Mouse (Mus musculus) c-Kit-positive CD71-positive TER-119-positive erythroid progenitor cells, embryonic 14.5 days (primary cell): ENCODE data around the gene Trmt112.
A peak's percentile ranks its signal among the peaks of the same experiment; 100 is the strongest.
"Not testable (repeated sequence)": the region's sequence is repeated elsewhere in the genome, so short reads cannot be mapped to it uniquely, and the experiment has no call there.

ENCODE experiments used
- DNase-seq: peaks from one replicate; pipeline ENCODE4 v3.0.0-alpha.2; 2013; ENCODE audit warnings: low spot score

Gene Trmt112

DNA sequence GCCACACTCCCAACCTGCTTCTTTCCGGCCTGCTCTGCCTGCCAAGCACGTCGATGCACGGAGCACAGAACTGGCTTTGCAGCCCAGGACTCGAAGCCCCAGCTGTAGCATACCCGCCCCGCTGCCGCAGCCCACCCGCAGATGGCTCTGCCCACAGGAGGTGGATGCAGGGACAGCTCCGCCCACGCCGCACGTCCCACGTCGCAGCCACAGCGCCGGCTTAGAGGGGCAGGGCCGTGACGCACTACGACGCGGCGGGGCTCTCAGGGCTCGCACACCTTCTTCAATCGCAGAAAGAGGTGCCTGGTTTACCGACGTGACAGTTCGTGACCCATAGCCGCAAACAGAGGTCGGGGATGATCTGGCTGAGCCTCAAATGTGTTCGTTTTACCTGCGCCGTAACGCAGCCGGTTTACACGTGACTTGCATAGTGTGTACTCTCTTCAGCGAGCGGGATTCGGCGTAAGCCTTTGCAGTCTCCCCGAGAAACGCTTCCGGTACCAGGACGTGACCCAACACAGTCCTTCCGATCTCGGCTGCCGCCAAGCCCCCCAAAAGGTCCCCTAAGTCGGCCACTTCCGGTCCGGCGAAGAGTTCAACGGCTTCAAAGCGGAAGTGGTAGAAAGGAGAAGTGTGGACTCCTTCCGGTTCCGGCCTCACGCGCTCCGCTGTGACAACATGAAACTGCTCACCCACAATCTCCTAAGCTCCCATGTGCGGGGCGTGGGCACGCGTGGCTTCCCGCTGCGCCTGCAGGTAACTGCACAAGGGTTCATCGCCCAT is at the start of gene Trmt112, which contains the start of gene Prdx5:
Trmt112 (plus strand) TSS at position 192 of the 783 bp plus-strand sequence.
Prdx5 (minus strand) TSS at position 600 of the 783 bp plus-strand sequence.
- DNase-seq = peak; percentile 79

DNA sequence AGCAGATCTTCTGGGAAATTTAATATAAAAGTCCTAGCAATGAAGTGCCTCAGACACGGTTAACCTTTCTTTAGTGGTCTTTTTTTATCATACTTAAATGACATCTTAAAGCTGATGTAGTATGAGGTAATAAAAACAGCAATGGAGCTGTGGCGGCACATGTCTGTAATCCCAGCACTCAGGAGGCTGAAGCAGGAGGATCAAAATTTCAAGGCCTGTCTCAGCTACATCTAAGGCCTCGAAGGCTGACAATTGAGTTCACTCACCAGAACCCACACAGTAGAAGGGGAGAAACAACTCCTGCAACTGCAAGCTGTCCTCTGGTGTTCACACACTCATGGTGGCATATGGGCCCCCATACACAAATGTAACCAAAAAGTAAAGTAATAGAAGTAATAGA is 49.5 kb upstream of the Trmt112 start:
- DNase-seq = no peak

DNA sequence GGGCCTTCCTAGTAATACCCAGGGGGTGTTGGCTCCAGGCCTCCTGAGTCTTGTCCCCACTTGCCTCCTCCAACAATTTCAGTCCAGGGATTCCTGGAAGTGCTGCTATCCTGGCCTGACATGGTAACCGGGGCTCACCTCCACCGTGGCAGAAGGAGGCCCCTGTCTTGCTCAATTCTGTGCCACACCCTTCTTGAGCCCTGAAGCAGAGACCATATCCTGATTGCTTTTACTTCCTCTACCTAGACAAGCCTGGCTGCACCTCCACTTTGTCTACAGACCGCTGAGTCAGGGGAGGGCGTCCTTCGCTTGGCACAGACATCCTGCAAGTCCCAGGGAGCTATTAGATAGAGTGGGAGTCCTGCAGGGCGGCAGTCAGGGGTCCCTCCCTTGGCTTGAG is 48.8 kb upstream of the Trmt112 start:
- no peak for DNase-seq

DNA sequence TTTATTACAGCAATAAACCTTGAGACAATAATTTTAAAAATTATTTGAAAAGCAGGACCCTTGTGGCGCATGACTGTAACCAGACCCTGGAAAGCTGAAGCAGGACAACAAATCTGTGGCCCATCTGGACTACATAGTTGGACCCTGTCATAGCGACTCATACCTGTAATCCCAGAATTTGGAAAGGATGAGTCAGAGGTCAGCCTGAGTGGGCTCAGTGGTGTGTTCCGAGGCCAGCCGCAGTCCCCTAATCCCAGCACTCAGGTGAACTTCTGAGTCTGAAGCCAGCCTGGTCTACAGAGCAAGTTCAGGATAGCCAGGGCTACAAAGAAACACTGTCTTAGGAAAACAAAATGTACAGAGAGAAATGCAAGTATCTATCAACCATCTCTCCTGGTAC is 48.0 kb upstream of the Trmt112 start:
- DNase-seq = no peak

DNA sequence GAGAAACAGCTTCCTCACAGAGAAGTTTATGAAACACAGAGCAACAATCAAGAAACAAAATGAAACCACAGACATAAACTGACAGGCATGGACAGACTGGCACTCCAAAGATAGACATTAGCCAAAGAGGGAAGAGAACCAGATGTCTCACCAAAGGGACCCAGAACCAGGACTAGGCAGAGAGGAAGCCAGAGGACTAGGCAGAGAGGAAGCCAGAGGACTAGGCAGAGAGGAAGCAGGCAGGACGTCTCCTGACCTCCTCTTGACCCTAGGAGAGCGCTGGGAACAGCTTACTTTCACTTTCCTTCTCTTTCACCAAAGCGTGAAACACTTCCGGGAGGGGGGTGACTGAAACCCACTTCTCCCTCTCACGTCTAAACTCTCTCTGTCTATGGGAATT is 40.1 kb upstream of the Trmt112 start:
- DNase-seq = peak; percentile 58

DNA sequence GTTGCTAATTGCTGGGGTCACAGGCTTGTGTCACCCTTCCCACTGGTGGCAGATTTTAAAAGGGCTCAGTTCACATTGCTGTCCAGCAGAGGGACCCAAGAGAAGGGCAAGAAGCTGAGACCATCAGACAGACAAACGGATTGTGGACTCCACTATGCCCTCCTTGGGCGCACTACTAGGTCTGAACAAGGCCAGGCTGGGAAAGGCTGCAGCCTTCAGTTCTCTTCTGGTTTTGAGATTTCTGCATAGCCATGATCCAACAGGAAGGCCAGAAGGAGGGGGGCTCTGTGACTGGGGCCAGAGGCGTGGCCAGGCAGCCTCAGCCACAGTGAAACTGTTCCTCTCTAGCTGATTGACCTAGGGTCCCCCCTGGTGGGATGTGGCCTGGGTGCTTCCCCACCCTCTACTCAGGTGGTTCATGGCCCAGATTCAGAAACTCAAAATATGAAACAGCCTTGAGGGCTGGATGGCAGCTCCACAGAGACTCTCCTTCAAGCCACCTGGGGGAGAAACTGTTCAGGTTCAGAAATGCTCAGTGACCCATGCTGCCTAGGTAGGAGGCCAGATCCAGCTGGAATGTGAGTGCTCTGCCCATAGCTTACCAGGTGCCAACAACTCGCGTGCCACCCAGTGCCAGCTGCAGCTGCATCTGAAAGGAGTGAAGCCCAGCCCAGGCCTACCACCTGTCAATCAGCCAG is 37.8 kb upstream of the Trmt112 start:
- DNase-seq = peak; percentile 39

DNA sequence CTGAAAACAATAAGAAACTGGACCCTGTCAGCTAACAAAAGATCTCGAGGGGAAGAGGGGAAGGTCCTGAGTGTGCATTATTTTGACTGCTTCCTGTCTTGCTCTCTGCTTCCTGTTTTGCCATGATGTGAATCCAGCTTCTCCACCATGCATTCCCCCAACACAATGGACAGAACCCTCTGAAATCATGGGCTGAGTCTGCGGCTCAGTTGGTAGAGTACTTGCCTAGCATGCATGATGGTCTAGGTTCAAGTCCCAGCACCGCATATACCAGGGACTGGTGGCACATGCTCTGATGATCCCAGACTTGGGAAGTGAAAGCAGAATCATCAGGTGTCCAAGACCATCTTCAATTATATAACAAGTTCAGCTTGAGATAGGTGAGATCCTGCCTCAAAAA is 36.8 kb upstream of the Trmt112 start:
- DNase-seq = no peak

DNA sequence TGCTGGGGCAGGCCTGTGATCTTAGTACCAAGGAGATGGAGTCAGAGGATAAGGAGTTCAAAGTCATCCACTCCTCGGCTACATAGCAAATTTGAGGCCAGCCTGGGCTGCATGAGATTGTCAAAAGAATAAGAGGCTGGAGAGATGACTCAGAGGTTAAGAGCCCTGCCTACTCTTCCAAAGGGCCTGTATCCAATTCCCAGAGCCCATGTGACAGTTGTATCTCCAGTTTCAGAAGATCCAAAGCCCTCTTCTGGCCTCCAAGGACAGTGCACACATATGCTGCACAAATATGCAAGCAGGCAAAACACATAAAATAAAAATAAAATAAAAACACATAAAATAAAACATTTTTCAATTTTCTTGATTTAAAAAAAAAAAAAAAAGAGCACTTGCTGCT is 35.2 kb upstream of the Trmt112 start:
- no peak for DNase-seq

DNA sequence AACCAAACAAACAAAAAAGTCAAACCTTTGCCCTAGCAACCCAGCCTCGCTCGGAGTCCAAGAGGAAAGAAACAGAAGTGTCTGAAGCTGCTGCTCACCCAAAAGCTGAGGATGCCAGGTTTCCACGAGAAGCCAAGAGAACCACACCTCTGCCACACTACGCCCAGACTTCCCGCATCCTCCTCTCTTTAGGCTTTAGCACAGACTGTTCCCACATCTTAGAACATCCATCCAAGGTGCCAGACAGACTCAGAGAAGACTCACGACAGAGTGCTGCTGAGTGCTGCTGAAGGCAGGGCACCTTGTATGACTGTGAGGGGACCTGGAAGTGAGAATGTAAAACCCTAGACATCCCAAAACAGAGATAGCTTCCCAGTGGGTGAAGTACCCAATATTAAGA is 33.7 kb upstream of the Trmt112 start:
- DNase-seq = no peak

DNA sequence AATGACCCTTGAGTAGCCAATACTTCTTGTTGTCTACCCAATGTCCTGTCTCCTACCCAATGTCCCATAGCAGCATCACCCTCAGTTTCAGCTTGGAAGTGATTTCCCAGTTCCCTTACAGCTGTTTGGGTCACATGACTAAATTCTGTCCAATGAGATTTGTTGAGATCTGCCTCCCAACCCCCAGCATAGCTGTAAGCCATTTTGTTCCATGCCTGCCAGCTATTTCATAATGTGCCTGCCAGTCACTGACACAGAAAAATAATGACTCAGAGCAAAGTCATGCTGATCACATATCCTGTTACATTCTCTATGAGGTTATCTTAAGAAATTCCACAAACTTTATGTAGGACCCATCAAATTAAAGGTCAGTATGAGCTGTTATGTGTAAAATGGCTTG is 32.7 kb upstream of the Trmt112 start:
- DNase-seq = no peak

DNA sequence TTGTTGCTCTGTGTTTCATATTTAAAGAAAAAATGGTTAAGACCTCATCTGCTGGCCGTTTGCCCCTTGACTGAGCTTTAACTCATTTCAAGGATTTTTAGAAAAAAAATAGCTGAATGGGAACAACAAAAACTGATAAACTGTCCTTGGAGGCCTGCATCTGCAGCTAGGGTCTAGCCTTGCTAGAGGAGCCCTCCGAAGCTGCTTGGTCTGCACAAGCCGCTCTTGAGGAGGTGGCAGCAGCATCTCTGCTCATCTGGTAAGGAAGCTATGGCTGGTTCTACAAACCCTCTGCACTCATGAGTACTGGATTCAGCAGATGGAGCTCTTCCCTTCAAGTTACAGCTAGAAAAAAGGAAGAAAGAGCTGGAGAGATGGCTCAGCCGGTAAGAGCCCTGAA is 31.5 kb upstream of the Trmt112 start:
- no peak for DNase-seq

DNA sequence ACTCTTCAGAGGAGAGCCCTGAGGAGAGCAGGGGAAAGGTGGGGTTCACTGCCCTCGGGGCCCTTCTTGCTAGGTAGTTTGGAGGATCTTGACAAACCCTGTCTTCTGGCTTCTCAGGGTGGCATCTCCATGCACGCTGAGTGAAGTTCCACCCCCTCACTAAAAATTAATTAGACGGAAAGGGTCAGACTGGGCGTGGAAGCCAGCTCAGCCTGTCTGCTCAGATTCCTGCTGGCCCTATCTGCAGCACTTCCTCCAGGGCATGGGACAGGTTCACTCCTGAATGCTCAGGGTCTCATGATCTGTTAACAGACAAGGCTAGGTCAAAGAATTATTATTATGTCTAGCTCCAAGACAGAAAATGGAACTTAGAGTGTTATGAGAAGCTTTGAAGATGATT is 17.0 kb upstream of the Trmt112 start:
- DNase-seq = no peak

DNA sequence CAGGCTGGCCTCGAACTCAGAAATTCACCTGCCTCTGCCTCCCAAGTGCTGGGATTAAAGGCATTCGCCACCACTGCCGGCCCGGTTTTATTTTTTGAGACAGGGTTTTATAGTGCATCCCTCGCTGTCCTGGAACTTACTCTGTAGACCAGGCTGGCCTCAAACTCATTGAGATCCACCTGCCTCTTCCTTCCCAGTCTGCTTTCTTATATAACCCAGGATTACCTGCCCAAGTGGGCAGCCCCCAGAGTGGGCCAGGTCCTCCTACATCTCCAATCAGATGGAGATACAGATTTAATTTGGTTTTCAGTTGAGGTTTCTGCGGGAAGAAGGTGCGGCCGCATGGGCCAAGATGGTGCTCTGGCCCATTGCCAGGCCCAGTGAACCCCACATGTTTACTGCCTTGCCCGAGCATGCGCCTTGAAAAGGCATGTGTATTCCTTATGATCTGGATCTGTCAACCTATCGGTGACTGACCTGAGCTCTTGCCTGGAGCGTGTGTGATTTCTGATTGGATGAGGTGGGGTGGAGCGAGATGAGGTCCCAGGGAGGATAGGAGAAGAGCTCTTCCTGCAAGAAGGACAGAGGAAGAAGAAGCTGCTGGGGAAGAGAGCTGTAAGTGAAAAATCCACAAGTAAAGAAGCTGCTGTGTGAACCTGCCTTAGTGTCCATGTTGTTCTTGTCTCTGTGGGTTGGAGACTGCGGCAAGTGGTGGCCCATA is 15.6 kb upstream of the Trmt112 start:
- DNase-seq = no peak

DNA sequence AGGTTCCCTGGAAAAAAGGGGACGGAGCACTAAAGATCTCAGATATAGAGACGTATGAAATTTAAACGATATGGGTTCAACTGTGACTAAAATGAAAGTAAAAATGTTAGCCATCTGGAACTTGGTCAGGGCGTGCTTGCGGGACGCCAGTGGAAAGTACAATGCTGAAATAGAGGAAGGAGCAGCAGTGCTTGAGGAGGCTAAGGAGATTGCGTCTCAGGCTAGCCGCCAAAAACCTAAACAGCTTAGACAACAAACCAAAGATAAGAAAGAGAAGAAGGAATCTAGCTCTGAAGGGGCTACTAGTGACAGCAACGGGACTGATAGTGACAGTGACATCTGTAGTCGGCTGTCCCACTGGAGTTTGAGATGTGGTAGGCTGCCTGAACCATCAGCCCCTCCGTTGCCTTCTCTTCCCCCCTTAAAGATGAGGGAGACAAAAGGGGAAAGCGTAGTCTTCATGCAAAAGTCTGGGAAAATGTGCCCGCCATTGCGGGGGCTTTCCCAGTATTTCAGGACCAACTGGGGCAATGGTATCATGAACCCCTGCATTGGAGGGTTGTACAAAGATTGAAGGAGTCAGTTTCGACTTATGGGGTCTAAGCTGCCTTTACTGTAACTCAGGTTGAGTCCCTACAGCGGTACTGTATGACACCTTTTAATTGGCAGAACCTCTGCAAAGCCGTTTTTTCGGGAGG is 13.7 kb upstream of the Trmt112 start:
- not testable (repeated sequence) for DNase-seq

DNA sequence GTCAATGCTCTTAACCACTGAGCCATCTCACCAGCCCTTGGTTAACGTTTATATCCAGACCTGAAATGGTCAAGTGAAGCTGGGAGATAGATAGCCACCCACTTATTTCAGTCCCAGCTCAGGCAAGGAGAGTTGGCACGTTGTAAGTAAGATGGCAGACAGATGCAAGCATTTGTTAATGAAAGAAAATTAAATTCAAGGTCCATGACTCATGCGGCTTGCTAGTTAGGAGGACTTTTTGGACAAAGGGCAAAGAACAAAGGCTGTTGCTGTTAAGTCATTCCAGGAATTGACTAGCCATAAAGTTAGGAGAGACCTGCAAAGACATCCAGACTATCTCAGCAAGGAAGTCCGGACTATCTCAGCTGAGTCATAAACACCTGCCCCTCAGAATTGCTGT is 9.9 kb upstream of the Trmt112 start:
- no peak for DNase-seq

DNA sequence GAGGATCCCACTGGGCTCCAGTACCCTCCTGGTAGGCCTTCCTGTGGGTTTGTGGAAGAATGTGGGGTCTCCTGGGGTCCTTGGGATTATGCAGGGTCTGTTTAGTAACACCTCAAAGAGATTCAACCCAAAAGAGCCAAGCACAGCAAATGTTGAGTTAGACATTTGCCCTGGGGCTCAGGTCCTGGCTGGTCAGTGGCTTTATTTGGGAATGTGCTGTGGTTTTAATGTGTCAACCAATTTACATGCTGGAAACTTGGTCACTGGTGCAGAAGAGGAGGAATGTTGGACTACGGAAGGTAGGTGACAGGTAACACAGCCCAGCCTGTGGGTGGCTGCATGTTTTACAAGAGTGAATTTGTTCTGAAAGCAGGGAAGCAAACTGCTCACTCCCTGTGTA is 6.5 kb upstream of the Trmt112 start:
- no peak for DNase-seq

DNA sequence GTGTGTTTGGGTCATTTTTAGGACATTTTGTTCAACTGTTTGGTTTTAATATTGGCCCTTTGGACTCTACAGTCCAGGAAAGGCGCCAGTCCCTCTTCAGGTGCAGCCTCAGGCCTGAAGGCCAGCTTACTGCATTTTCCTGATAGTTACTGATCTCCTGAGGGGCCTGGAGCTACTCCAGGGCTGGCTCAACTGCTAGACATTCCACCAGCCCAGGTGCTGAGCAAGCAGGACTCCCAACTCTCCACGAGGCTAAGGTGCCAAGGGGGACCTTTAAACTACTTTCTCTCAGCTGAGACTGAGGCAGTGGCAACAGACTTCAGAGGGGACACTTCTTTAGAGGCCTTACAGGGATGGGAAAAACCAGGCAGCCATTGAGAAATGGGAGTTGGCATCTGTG is 4.7 kb upstream of the Trmt112 start:
- DNase-seq = no peak

DNA sequence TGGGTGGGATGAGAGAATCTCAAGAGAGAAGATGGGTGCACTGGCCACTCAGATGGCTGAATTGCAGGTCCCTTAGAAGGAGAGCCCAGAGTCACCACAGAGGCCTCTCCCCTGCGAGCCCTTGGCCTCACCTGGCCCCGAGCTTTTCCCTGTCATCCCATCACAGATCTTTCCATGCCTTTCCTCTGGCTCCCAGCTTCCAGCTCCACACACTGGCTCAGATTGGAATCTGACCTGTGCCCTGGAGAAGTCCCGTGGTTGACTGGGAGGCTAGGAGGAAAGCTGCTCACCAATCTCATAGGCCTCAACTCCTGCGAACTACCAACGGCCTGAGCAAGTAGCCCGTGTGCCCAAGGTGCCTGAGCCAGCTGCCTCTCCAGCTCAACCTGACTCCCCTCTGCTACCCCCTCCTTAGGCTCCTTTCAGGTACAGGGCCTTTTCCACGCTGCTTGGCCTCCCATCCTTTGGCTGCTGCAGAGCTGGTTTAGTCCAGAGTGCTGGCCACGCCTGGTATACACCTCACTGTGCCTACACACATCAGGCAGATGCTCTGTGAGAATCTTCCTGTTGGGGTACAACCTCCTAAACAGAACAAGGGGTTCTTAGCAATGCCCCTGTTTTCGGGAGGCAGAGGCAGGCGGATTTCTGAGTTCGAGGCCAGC is 3.9 kb upstream of the Trmt112 start:
- no peak for DNase-seq

DNA sequence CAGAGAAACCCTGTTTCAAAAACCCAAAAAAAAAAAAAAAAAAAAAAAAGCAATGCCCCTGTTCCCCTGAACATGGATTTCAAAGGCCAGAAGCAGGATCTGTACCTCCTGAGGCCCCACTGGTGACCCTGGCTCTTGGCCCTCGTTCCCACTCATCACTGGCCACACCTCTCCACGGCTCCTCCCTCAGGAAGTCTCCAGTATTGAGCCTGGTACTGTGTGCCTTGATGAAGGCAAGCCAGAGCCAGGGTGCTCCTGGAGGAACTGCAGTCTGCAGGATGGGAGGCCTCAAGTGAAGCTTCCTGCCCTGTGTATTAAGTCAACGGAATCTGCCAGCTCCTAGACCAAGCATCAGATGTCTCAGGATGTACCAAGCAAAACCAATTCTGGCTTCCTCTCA is 3.3 kb upstream of the Trmt112 start:
- no peak for DNase-seq

DNA sequence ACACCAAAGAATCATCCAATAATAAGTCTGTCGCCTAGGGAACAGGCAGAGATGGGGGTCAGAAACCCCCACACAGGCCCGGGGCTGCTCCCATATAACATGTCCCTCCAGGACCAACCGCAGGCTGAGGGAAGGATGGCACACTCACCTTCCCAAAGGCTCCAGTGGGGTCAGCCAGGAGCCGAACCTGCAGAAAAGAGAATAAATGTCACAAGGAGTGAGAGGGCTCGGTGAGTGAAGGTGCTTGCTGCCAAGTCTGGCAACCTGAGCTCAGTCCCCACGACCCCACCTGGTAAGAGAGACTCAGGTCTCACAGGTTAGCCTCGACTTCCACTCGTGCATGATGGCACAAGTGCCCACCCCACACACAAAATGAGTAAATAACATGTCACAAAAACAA is 2.4 kb upstream of the Trmt112 start:
- no peak for DNase-seq

DNA sequence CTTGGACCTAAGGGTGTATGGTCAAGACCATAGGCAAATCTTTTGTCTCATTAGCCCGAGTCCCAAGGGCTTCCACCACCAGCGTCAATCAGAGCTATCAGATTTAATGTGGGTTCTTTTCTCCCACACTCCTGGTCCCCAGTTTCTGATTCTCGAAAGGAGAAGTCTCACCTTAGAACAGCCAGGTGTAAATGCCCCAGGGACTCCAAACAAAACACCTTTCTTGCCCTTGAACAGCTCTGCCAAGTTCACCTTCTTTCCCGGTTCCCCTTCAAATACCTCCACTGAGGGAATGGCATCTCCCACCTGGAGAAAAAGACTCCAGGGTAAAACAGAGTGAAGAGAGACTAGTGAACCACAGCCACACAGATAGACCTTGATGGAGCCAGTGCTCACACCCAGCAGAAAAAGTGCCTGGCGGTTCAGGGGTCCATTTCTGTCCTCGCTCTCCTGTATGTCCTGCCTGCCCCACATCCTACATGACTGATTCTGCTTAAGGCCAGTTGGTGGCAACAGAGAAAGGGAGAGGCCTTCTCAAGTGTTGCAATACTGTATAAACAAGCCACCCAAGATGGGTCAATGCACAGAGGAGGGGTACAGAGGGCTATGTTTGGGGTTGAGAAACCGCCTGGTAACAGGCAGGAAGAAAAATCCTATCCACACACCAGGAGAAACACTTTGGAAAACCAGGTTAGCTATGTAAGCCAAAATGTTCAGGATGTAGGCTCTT is 1.5 kb upstream of the Trmt112 start:
- DNase-seq = no peak
